Mouse (Mus musculus) G1E (cell line): ENCODE data around the gene Nmnat2. TPM values are rescaled to one million over a fixed set of nuclear protein-coding genes. Genes with fewer than 3 reads are reported as not detected.

Experiments
- ATAC-seq: 2 replicates; pipeline ENCODE4 v1.8.0; 2016; ENCODE audit warnings: mild to moderate bottlenecking; ENCODE audit not compliant: insufficient number of reproducible peaks, poor library complexity, low FRiP score, severe bottlenecking; ENCODE audit errors: extremely low read depth
- DNase-seq: peaks from one replicate; pipeline ENCODE4 v3.0.0; 2012; ENCODE audit warnings: low spot score
- H3K27me3 ChIP-seq: 2 replicates; pipeline ENCODE4 v1.6.1; 2012; ENCODE audit warnings: mild to moderate bottlenecking, low read length, inconsistent platforms; ENCODE audit not compliant: insufficient read depth
- H3K36me3 ChIP-seq: replicated peaks from 2 replicates; pipeline ENCODE3; 2012; ENCODE audit warnings: mild to moderate bottlenecking, inconsistent platforms
- H3K4me1 ChIP-seq: 2 replicates; pipeline ENCODE4 v1.6.1; 2012; ENCODE audit warnings: low read depth, low read length, inconsistent platforms, mixed read lengths; ENCODE audit not compliant: insufficient read depth
- H3K4me3 ChIP-seq: 2 replicates; pipeline ENCODE4 v1.5.1; 2012; ENCODE audit warnings: low read depth, mild to moderate bottlenecking, inconsistent platforms, low read length, moderate library complexity, mixed read lengths
- H3K9me3 ChIP-seq: replicated peaks from 2 replicates; pipeline ENCODE4 v1.6.1; 2012; ENCODE audit warnings: inconsistent platforms
- CTCF ChIP-seq: IDR thresholded peaks from 2 replicates; pipeline ENCODE4 v1.5.1; 2012; ENCODE audit warnings: low read depth, low read length, inconsistent platforms, mixed read lengths
- GATA1 ChIP-seq: IDR thresholded peaks from 2 replicates; pipeline ENCODE4 v1.6.1; 2012; ENCODE audit warnings: borderline replicate concordance, low read length, inconsistent platforms, mixed read lengths
- GATA2 ChIP-seq: IDR thresholded peaks from 2 replicates; pipeline ENCODE4 v1.6.1; 2012; ENCODE audit warnings: low read depth, low read length, inconsistent platforms, borderline replicate concordance
- POLR2AphosphoS5 ChIP-seq: IDR thresholded peaks from 2 replicates; pipeline ENCODE4 v1.6.1; 2012; ENCODE audit warnings: low read depth, low read length, inconsistent platforms; ENCODE audit not compliant: insufficient replicate concordance
- TAL1 ChIP-seq: conservative IDR thresholded peaks from 2 replicates; pipeline ENCODE4 v1.6.1; 2012; ENCODE audit warnings: low read depth, low read length, inconsistent platforms, mixed read lengths
- polyA plus RNA-seq: library from polyadenylated mRNA; stranded (reverse); fragments of >175 nt; gene quantifications from 2 replicates; pipeline ENCODE4 v1.2.3, GENCODE M21; 2012
- total RNA-seq, 2 experiments: library from RNA; stranded (forward) in 1 of 2; stranded (reverse) in 1 of 2; fragments of 200-1000 nt in 1 of 2; fragments of >200 nt in 1 of 2; fragmentation: Nextera tagmentation in 1 of 2; gene quantifications; 2 replicates each; pipeline ENCODE4 v1.2.3; 2014 to 2017

The Nmnat2 gene
- total and polyA plus RNA-seq, 3 experiments, result 0.22 TPM; not detected in 2

- H3K27me3 ChIP-seq, result no peaks in the 10 kb centered on the region
- no peak for TF ChIP-seq GATA2
- peak; percentile 14; the same call in 1 of the 2 replicates for TF ChIP-seq TAL1
- H3K4me1 ChIP-seq, result peaks cover 76% of the 10 kb centered on the region
- no peaks in the 10 kb centered on the region for H3K9me3 ChIP-seq
- 0 out of 2 replicates have a peak, but pooled peaks have one; percentile 3 for ATAC-seq
- no peak overlapping the region for H3K4me3 ChIP-seq
- H3K36me3 ChIP-seq, result no peaks in the 10 kb centered on the region
- DNase-seq, result no peak
Observed at GRCm38 (mm10) chr1:153024453-153024852, 69.7 kb downstream of the Nmnat2 start.

DNA sequence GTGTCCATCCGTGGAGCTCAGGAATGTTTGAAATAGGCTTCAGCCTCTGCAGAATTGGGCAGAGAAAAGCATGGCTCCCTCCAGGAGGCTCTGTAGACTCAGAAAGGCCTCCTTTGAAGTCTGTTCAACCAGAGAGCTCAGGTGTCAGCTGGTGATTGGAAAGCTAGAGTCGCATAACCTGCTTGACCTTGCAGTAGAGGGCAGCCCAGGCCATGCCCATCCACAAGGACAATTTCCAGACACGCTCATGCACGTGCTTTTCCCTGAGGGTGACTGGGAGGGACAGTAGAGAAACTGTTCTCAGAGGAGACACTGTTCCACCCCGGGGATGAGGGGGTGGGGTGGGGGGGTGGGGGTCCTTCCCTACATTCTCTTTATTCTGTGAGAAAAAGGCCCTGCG lies 76.6 kb downstream of the Nmnat2 start:
- Histone ChIP-seq H3K4me3 (no peak overlapping the region), H3K36me3 (no peaks in the 10 kb centered on the region), H3K27me3 (no peaks in the 10 kb centered on the region), H3K9me3 (no peaks in the 10 kb centered on the region), H3K4me1 (peaks cover 46% of the 10 kb centered on the region)
- ATAC-seq (no peak), DNase-seq (no peak)
- TF ChIP-seq GATA2 (no peak), GATA1 (no peak)

DNA sequence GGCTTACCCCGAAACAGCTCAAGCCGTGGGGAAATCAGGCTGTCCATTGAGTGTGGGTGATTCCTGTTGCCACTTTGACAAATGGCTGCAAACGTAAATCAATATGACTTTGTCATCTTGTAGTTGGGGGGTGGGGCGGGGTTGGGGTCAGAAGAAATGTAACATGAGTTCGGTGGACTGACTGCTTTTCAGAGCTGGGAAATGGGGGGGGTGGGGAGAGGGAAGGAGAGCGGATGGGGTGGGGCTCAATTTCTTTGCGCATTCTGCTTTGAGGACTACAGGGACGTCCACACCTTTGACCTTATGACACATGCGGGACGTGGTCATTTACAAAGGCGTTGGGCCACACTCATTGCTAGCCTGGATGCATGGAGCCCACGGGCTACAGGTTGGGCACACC lies 77.2 kb downstream of the Nmnat2 start:
- peaks cover 40% of the 10 kb centered on the region for H3K4me1 ChIP-seq
- no peaks in the 10 kb centered on the region for H3K36me3 ChIP-seq
- H3K27me3 ChIP-seq, result no peaks in the 10 kb centered on the region
- DNase-seq (no peak), ATAC-seq (no peak)
- TF ChIP-seq GATA2 (no peak), POLR2AphosphoS5 (no peak), GATA1 (no peak), TAL1 (no peak), CTCF (no peak)
- H3K4me3 ChIP-seq, result no peak overlapping the region
- H3K9me3 ChIP-seq, result no peaks in the 10 kb centered on the region

GRCm38 (mm10) chr1:153033145-153033908 lies 78.5 kb downstream of the Nmnat2 start:
- DNase-seq, result no peak
- H3K36me3 ChIP-seq, result no peaks in the 10 kb centered on the region
- TF ChIP-seq GATA1, result no peak
- no peak for TF ChIP-seq TAL1
- no peak for TF ChIP-seq GATA2
- no peak for TF ChIP-seq POLR2AphosphoS5
- no peak for TF ChIP-seq CTCF
- no peaks in the 10 kb centered on the region for H3K9me3 ChIP-seq
- no peak overlapping the region for H3K4me3 ChIP-seq
- H3K27me3 ChIP-seq, result no peaks in the 10 kb centered on the region
- peaks cover 30% of the 10 kb centered on the region for H3K4me1 ChIP-seq
- no peak for ATAC-seq

DNA sequence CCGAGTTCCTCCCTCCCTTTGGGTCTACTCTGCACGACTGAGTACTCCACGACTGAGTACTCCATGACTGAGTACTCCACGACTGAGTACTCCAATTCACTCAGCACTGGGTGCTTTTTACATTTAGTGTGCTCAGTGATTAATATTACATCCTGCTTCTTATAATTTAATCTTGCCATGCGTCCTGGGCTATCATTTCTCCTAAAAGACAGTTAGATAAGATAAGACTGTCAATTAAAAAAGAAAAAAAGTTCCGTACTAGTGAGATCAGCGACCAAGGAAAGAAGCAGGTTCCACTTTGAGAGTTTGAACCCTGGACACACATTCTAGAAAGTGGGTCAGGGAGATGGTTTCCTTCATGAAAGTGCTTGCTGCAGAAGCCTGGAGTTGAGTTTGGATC lies 79.3 kb downstream of the Nmnat2 start:
- DNase-seq (no peak), ATAC-seq (no peak; the same call in 1 of the 2 replicates)
- no peak overlapping the region for H3K4me3 ChIP-seq
- H3K9me3 ChIP-seq, result no peaks in the 10 kb centered on the region
- peaks cover 32% of the 10 kb centered on the region for H3K4me1 ChIP-seq
- H3K36me3 ChIP-seq, result no peaks in the 10 kb centered on the region
- TF ChIP-seq POLR2AphosphoS5, result no peak
- no peak for TF ChIP-seq CTCF
- TF ChIP-seq TAL1, result no peak
- no peak for TF ChIP-seq GATA1
- TF ChIP-seq GATA2, result no peak
- H3K27me3 ChIP-seq, result no peaks in the 10 kb centered on the region

DNA sequence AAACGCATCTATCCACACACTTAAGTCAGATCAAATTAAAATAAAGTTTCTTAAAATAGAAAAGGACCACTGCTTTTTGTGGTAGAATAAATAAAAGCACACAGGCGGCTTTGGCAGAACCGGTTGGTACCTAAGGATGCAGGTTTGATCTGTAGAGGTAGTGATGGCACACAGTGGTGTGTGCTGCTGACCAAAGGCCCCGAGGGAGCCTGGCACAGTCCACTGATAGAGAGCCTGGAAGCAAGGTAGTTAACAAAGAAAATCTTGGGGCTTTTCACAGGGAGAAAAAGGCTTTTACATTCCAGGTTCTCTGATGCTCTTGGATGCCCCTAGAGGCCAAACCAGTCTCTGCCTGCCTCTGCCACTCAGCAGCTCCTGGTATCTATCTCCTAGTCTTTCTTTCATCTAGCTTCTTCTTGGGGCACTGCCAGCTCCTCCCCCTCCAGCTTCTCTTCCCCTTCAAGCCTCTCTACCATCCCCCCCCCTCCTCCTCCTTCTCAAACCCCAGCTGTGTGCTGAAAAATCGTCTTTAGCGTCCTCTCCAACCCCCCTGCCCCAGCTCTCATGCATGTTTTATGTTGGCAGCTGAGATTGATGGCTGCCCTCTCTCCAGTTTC lies 80.6 kb downstream of the Nmnat2 start:
- H3K4me3 ChIP-seq, result no peak overlapping the region
- no peak for ATAC-seq
- no peaks in the 10 kb centered on the region for H3K9me3 ChIP-seq
- H3K4me1 ChIP-seq, result peaks cover 36% of the 10 kb centered on the region
- H3K36me3 ChIP-seq, result no peaks in the 10 kb centered on the region
- TF ChIP-seq CTCF, result peak; percentile 67
- TF ChIP-seq POLR2AphosphoS5, result no peak
- no peak for TF ChIP-seq GATA1
- TF ChIP-seq TAL1, result no peak
- no peak for DNase-seq
- peaks cover 6% of the 10 kb centered on the region for H3K27me3 ChIP-seq
